Mouse (Mus musculus) ES-Bruce4 (cell line): ENCODE measurements at regions not wholly inside any gene's neighbourhood (a gene's known extent, or its start where the extent isn't known, plus 50 kb on each side); places are given as distances from the start of the nearest gene placed in this dataset.

Source experiments
- H3K27ac ChIP-seq: 2 replicates; pipeline ENCODE4 v1.5.1; 2012; ENCODE audit warnings: low read length, inconsistent platforms; ENCODE audit not compliant: insufficient read depth
- H3K27me3 ChIP-seq: 2 replicates; pipeline ENCODE4 v1.6.1; 2012; ENCODE audit warnings: mild to moderate bottlenecking, low read length, inconsistent platforms; ENCODE audit not compliant: control insufficient read depth, poor library complexity, insufficient read depth, severe bottlenecking
- H3K36me3 ChIP-seq: 2 replicates; pipeline ENCODE4 v1.6.1; 2012; ENCODE audit warnings: inconsistent platforms, mild to moderate bottlenecking, low read length, moderate library complexity; ENCODE audit not compliant: control insufficient read depth, poor library complexity, insufficient read depth, severe bottlenecking
- H3K4me1 ChIP-seq: one replicate; pipeline ENCODE4 v1.8.1; 2011; ENCODE audit warnings: low read length; ENCODE audit not compliant: control insufficient read depth, insufficient read depth
- H3K4me3 ChIP-seq: 2 replicates; pipeline ENCODE4 v1.5.1; 2011; ENCODE audit warnings: low read depth, mild to moderate bottlenecking, low read length
- H3K9ac ChIP-seq: 2 replicates; pipeline ENCODE4 v1.6.1; 2012; ENCODE audit warnings: low read depth, mild to moderate bottlenecking, inconsistent platforms; ENCODE audit not compliant: poor library complexity, severe bottlenecking
- H3K9me3 ChIP-seq: replicated peaks from 2 replicates; pipeline ENCODE4 v1.6.1; 2012; ENCODE audit warnings: mild to moderate bottlenecking, low read length, inconsistent platforms; ENCODE audit not compliant: control insufficient read depth, poor library complexity, insufficient read depth, severe bottlenecking
- CTCF ChIP-seq: IDR thresholded peaks from one replicate; pipeline ENCODE4 v1.8.1; 2011; ENCODE audit warnings: low read depth, low read length
- EP300 ChIP-seq: IDR thresholded peaks from 2 replicates; pipeline ENCODE4 v1.6.1; 2011; ENCODE audit warnings: low read depth, low read length; ENCODE audit not compliant: insufficient read depth
- POLR2A ChIP-seq: IDR thresholded peaks from one replicate; pipeline ENCODE4 v1.8.1; 2011; ENCODE audit warnings: low read length; ENCODE audit not compliant: insufficient read depth

- TF ChIP-seq EP300 (no peak), CTCF (no peak), POLR2A (no peak)
- no peak overlapping the region for H3K4me3 ChIP-seq
- H3K36me3 ChIP-seq: no peaks in the 10 kb centered on the region
- H3K4me1 ChIP-seq: no peaks in the 10 kb centered on the region
- no peak overlapping the region for H3K9ac ChIP-seq
- H3K9me3 ChIP-seq: no peaks in the 10 kb centered on the region
- H3K27ac ChIP-seq: no peak overlapping the region
- H3K27me3 ChIP-seq: no peaks in the 10 kb centered on the region
Measured at GRCm38 (mm10) chr5:4267717-4268116, 75.5 kb downstream of the Mterf1b start.

- H3K9ac ChIP-seq: no peak overlapping the region
- H3K27me3 ChIP-seq: no peaks in the 10 kb centered on the region
- H3K4me3 ChIP-seq: no peak overlapping the region
- no peak overlapping the region for H3K27ac ChIP-seq
- no peaks in the 10 kb centered on the region for H3K36me3 ChIP-seq
- TF ChIP-seq EP300 (no peak), POLR2A (no peak), CTCF (no peak)
- no peaks in the 10 kb centered on the region for H3K9me3 ChIP-seq
- H3K4me1 ChIP-seq: no peaks in the 10 kb centered on the region
Measured at GRCm38 (mm10) chr5:4273001-4273400, 80.8 kb downstream of the Mterf1b start.

- no peak overlapping the region for H3K4me3 ChIP-seq
- peaks cover 2% of the 10 kb centered on the region for H3K4me1 ChIP-seq
- no peaks in the 10 kb centered on the region for H3K36me3 ChIP-seq
- H3K27ac ChIP-seq: peak overlapping the region; percentile 79
- no peaks in the 10 kb centered on the region; the same call in 1 of the 2 replicates for H3K9me3 ChIP-seq
- H3K9ac ChIP-seq: no peak overlapping the region
- no peaks in the 10 kb centered on the region for H3K27me3 ChIP-seq
- no peak for TF ChIP-seq POLR2A
- no peak for TF ChIP-seq CTCF
- TF ChIP-seq EP300: no peak
Measured at GRCm38 (mm10) chr5:4303616-4304015, 111.4 kb downstream of the Mterf1b start.

- Histone ChIP-seq H3K4me1 (peaks cover 2% of the 10 kb centered on the region), H3K9me3 (no peaks in the 10 kb centered on the region; the same call in 1 of the 2 replicates), H3K36me3 (no peaks in the 10 kb centered on the region), H3K27ac (peak overlapping the region; percentile 40), H3K4me3 (no peak overlapping the region), H3K27me3 (no peaks in the 10 kb centered on the region), H3K9ac (no peak overlapping the region)
- TF ChIP-seq POLR2A (no peak), CTCF (no peak), EP300 (no peak)
Measured at GRCm38 (mm10) chr5:4304201-4304600, 112.0 kb downstream of the Mterf1b start.

- Histone ChIP-seq H3K9me3 (no peaks in the 10 kb centered on the region; the same call in 1 of the 2 replicates), H3K36me3 (no peaks in the 10 kb centered on the region), H3K4me1 (no peaks in the 10 kb centered on the region), H3K27me3 (no peaks in the 10 kb centered on the region), H3K9ac (no peak overlapping the region), H3K27ac (no peak overlapping the region), H3K4me3 (no peak overlapping the region)
- no peak for TF ChIP-seq POLR2A
- no peak for TF ChIP-seq CTCF
- TF ChIP-seq EP300: no peak
Measured at GRCm38 (mm10) chr5:4308514-4308913, 116.3 kb downstream of the Mterf1b start.

- TF ChIP-seq CTCF (no peak), POLR2A (no peak), EP300 (no peak)
- H3K27ac ChIP-seq: no peak overlapping the region
- no peaks in the 10 kb centered on the region for H3K27me3 ChIP-seq
- no peak overlapping the region for H3K4me3 ChIP-seq
- H3K9me3 ChIP-seq: 0 out of 2 replicates have a peak, but pooled peaks cover 2% of the 10 kb centered on the region
- H3K9ac ChIP-seq: no peak overlapping the region
- H3K4me1 ChIP-seq: no peaks in the 10 kb centered on the region
- H3K36me3 ChIP-seq: no peaks in the 10 kb centered on the region
Measured at GRCm38 (mm10) chr5:4311169-4311568, 119.0 kb downstream of the Mterf1b start.
